Mouse (Mus musculus) testis, adult 2 months (tissue): ENCODE measurements at regions not wholly inside any gene's neighbourhood (a gene's known extent, or its start where the extent isn't known, plus 50 kb on each side); places are given as distances from the start of the nearest gene placed in this dataset.

Experiments
- CTCF ChIP-seq: fragments of 200-500 bp; IDR thresholded peaks from 2 replicates; pipeline ENCODE4 v1.5.1; 2012; ENCODE audit warnings: low read depth, mild to moderate bottlenecking, inconsistent platforms, low read length, moderate library complexity; ENCODE audit not compliant: control insufficient read depth, insufficient read depth, insufficient replicate concordance
- POLR2A ChIP-seq: fragments of 200-500 bp; IDR thresholded peaks from 2 replicates; pipeline ENCODE4 v1.6.1; 2012; ENCODE audit warnings: low read depth, mild to moderate bottlenecking, inconsistent platforms, low read length, moderate library complexity; ENCODE audit not compliant: control insufficient read depth

DNA sequence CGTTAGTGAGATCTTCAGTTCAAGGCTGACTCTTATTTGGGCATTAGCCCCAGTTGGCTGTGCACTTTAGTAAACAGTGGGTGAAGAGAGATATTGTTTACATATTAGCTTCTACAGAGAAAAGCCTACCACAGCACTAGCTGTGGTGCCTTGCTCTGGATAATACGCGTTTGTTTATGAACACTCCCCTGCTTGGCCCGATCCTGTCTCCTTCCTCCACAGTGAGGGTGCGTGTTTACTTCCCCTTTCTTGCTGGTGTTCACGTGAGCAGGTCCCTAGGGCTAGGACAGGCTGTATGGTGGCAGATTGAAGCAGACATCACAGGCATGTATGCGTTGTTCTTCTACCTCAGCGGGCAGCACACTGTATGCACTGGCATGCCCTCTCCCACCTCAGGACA lies 423.1 kb downstream of the Glrx3 start:
- no peak for TF ChIP-seq CTCF
- no peak for TF ChIP-seq POLR2A
